Mouse (Mus musculus): ENCODE measurements at regions not wholly inside any gene's neighbourhood (a gene's known extent, or its start where the extent isn't known, plus 50 kb on each side); places are given as distances from the start of the nearest gene placed in this dataset.
"Not testable (repeated sequence)": the region's sequence is repeated elsewhere in the genome, so short reads cannot be mapped to it uniquely, and the experiment has no call there.

GRCm38 (mm10) chr13:58663316-58663715 is 52.6 kb upstream of the Slc28a3 start:
- peak; percentile 12 for DNase-seq (ENCODE audit: low spot score)

GRCm38 (mm10) chr13:58668664-58669063 is 58.0 kb upstream of the Slc28a3 start:
- no peak for DNase-seq (ENCODE audit: low spot score)

- no peak for DNase-seq (ENCODE audit: low spot score)
These were observed 59.5 kb upstream of the Slc28a3 start for GRCm38 (mm10) chr13:58670206-58670605.

GRCm38 (mm10) chr13:58675611-58676010 is 64.9 kb upstream of the Slc28a3 start:
- DNase-seq (ENCODE audit: low spot score): not testable (repeated sequence)

- no peak for DNase-seq (ENCODE audit: low spot score)
These were observed 66.8 kb upstream of the Slc28a3 start for GRCm38 (mm10) chr13:58677521-58677920.

GRCm38 (mm10) chr13:58679663-58680062 is 69.0 kb upstream of the Slc28a3 start:
- DNase-seq (ENCODE audit: low spot score): no peak

GRCm38 (mm10) chr13:58686822-58687221 is 76.1 kb upstream of the Slc28a3 start:
- DNase-seq (ENCODE audit: low spot score): no peak

GRCm38 (mm10) chr13:58687609-58688008 is 76.9 kb upstream of the Slc28a3 start:
- DNase-seq (ENCODE audit: low spot score): no peak

GRCm38 (mm10) chr13:58688249-58688648 is 77.6 kb upstream of the Slc28a3 start:
- DNase-seq (ENCODE audit: low spot score): no peak

- no peak for DNase-seq (ENCODE audit: low spot score)
These were observed 84.0 kb upstream of the Slc28a3 start for GRCm38 (mm10) chr13:58694703-58695102.

- no peak for DNase-seq (ENCODE audit: low spot score)
These were observed 85.3 kb upstream of the Slc28a3 start for GRCm38 (mm10) chr13:58695964-58696363.

DNA sequence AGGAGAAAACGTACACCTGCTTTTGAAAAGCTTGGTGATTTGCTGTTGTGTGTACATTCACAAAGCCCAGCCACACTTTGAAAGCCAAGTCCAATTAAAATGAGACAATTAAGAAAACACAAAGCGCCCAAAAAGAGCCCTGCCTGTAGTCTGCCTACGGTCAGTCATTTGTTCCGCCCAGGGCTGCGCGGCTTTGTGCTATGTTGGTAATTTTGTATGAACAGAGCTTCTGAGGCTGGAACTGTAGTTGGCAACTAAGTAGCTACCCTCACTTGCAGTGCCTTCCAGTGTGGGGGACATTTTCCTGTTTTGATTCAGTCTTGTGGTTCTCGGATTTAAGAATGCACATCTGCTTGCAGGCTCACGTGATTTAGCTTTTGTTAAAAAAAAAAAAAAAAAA is 89.3 kb upstream of the Slc28a3 start:
- no peak for DNase-seq (ENCODE audit: low spot score)

GRCm38 (mm10) chr13:58704141-58704540 is 93.5 kb upstream of the Slc28a3 start:
- DNase-seq (ENCODE audit: low spot score): no peak

DNA sequence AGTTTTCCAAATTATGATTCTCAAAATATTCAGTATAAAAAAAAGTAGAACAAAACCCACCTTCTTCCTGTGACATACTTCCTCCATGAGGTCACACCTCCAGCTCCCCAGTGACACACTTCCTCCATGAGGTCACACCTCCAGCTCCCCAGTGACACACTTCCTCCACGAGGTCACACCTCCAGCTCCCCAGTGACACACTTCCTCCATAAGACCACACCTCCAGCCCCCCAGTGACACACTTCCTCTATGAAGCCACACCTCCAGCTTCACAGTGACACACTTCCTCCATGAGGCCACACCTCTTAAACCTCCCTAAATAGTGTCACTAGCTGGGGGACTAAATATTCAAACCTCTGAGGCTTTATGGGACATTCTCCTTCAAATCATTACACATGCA is 89.8 kb upstream of the Ntrk2 start:
- DNase-seq (ENCODE audit: low spot score): no peak

DNA sequence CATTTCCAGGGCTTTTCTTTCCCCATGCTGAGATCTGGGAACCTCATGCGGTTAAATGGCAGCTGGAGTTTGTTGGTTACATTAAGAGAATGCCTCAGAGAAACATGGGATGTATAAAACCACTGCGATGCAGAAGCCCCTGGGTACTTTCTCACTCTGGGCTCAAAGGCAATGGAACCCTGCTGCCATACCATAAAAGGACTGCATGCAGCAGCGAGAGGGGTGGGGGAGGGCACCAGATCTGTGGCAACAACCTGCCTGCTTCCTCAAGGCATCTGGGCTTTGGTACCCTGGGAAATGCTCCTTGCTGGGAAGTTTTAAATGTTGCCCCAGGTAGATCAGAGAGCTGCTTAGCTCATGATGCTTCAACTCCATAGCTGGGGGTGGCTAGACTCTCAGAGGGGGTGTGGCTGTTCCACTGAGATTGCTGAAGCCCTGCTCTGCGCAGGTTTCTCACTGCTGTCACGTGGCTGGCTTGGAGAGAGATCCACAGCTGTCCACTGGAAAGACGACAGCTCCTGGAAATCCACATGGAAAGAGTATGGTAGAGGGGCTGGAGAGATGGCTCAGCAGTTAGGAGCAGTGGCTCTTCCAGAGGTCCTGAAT is 75.8 kb upstream of the Ntrk2 start:
- DNase-seq (ENCODE audit: low spot score): no peak

DNA sequence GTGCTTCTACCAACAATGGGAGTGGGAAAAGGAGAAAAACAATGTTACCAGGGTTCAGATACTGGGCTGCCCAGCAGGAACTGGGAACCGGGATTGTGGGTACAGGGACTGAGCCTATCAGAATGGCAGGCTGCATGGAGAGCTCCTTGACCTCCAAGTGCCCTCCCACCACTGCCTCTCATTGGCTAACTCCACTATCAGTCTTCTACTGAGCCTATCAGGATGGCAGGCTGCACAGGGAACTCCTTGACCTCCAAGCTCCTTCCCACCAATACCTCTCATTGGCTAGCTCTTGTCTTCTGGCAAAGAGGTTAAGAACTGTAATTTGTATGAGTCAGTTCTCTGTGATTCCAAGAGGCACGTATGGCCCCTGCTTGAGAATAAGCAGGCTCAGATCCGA is 73.6 kb upstream of the Ntrk2 start:
- no peak for DNase-seq (ENCODE audit: low spot score)

DNA sequence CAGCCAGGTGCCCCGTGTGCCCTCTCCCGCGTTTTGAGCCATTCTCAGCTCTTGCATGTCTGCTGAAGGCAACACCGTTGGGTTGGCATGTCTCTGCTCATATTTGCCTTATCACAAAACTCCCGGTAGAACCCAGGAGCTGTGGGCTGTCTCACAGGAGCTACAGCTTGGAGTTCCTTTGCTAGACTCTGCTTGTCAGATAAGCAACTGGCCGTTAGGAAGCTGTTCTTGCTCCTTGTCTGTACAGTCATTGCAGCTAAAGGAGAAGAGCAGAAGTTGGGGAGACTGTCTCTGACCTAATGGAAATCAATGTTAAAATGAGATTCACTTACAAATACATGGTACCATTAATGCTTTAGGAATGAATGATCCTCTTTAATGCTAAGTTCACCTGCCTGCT is 72.8 kb upstream of the Ntrk2 start:
- DNase-seq (ENCODE audit: low spot score): no peak

DNA sequence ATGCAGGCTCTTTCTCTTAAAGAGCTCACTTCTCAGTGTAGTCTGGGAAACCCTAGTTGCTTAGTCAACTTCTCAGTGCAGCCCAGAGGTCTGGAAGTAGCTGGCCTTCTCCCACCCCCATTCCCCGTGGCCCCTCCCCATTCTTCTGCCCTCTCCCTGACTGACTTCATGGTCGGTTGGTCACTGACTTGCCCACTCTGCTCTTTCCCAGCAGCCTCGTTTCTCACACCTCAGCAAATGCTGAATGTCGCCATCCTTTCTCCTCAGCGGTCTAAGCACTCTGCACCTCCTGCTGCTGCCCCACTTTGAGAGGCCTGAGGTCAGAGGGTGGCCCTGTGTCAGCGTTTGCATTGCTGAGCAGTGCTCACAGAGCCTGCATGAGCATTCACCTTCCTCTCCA is 70.8 kb upstream of the Ntrk2 start:
- no peak for DNase-seq (ENCODE audit: low spot score)

DNA sequence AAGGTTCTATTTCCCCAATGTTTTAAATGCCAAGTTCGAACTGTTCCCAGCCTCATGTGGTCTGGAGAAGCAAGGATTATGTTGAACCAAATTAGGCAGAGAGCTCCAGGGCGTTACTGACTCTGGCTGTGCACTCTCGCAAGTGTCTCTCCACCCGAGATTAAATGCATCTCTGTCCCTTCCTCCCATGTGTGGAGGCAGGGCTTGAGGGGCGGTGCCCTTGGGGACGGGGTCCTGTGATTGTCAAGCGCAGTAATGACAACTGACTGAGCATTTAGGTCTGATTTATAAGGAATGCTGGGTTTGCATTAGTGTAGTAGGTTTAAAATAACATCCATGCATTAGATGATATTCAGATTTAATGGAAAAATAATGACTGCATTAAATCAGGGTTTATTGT is 65.6 kb upstream of the Ntrk2 start:
- no peak for DNase-seq (ENCODE audit: low spot score)

DNA sequence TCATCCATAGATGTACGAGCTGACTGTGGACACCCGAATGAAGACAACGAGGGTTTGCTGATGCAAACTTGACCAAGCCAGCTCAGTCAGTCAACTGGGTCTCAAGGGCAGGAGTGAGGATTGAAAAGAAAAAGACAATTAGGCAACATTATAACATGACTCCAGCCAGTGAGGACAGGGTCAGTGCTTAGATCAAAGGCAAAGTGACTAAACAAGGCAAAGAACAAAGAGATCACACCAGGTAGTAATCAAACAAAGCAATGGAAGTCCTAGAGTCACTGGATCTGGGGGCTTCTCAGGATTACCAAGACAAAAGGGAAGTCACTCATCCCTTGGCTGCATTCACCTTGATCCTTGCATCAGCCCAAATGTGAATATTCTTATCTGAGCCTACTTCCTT is 60.3 kb upstream of the Ntrk2 start:
- no peak for DNase-seq (ENCODE audit: low spot score)

GRCm38 (mm10) chr13:58747685-58748084 is 58.7 kb upstream of the Ntrk2 start:
- DNase-seq (ENCODE audit: low spot score): no peak

DNA sequence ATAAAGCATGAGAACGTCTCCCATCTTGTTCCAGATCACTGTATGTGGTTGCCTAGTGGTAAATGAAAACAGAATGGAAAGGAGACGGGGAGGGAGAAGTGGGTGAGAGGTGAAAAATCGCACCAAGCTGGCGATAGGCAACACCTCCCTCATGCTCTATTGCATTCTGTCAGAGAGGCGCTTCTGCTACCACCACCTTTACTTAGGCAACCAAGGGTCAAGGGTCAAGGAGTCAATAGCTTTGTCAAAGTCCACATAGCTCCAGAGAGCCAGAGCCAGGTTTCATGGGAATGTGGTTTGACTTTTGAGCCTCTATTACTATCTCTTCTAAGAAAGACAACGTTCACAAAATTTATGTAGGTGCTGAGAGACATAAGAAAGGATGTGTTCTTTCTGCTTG is 50.2 kb upstream of the Ntrk2 start:
- DNase-seq (ENCODE audit: low spot score): no peak
